Mouse (Mus musculus) embryonic facial prominence, embryonic 15.5 days (tissue): ENCODE measurements around the gene Mrpl9. TPM values are rescaled to one million over a fixed set of nuclear protein-coding genes. Genes with fewer than 3 reads are reported as not detected.

ENCODE experiments used
- ATAC-seq: fragments of 200-750 bp; cut with Nextera tagmentation; 2 replicates; pipeline ENCODE4 v1.8.0; 2017; ENCODE audit warnings: low read depth, moderate TSS enrichment; ENCODE audit not compliant: insufficient number of reproducible peaks, low FRiP score, low TSS enrichment
- H3K27ac ChIP-seq: fragments of 300-500 bp; sonication (generic); replicated peaks from 2 replicates; pipeline ENCODE4 v1.5.1; 2015; ENCODE audit warnings: mild to moderate bottlenecking, inconsistent platforms
- H3K27me3 ChIP-seq: fragments of 300-500 bp; sonication (generic); 2 replicates; pipeline ENCODE4 v1.6.1; 2015; ENCODE audit warnings: inconsistent platforms
- H3K36me3 ChIP-seq: fragments of 300-500 bp; sonication (generic); 2 replicates; pipeline ENCODE4 v1.6.1; 2015; ENCODE audit warnings: mild to moderate bottlenecking, inconsistent platforms
- H3K4me1 ChIP-seq: fragments of 300-500 bp; sonication (generic); 2 replicates; pipeline ENCODE4 v1.6.1; 2015; ENCODE audit warnings: inconsistent platforms
- H3K4me2 ChIP-seq: fragments of 300-500 bp; sonication (generic); replicated peaks from 2 replicates; pipeline ENCODE4 v1.6.1; 2015; ENCODE audit warnings: mild to moderate bottlenecking, inconsistent platforms
- H3K4me3 ChIP-seq: fragments of 300-500 bp; sonication (generic); replicated peaks from 2 replicates; pipeline ENCODE4 v1.5.1; 2015; ENCODE audit warnings: mild to moderate bottlenecking, inconsistent platforms
- H3K9ac ChIP-seq: fragments of 300-500 bp; sonication (generic); 2 replicates; pipeline ENCODE4 v1.6.1; 2015; ENCODE audit warnings: inconsistent platforms
- H3K9me3 ChIP-seq: fragments of 300-500 bp; sonication (generic); replicated peaks from 2 replicates; pipeline ENCODE4 v1.6.1; 2016; ENCODE audit warnings: inconsistent platforms
- WGBS: fragments of 180-500 bp; shearing (Covaris S2); methylation state at CpG from one replicate; pipeline ENCODE4 v1.1.7; 2015; 5-methylcytosine and 5-hydroxymethylcytosine counted together
- polyA plus RNA-seq: library from polyadenylated mRNA; unstranded; fragments of >200 nt; fragmentation: Nextera tagmentation; extraction: Ambion mirVana; gene quantifications from 2 replicates; pipeline ENCODE4 v1.2.1, GENCODE M21; 2015

The Mrpl9 gene
- polyA plus RNA-seq, 1 experiment from 2014 or later = 63.7 TPM

- WGBS = 8% methylated on average over 52 of the region's 52 CpGs
- no peaks in the 10 kb centered on the region for H3K9me3 ChIP-seq
- no peaks in the 10 kb centered on the region for H3K36me3 ChIP-seq
- H3K4me1 ChIP-seq = peaks cover 11% of the 10 kb centered on the region
- H3K9ac ChIP-seq = peak within 1 kb of the TSS; percentile 26; the same call in 1 of the 2 replicates
- no peaks in the 10 kb centered on the region; the same call in 1 of the 2 replicates for H3K27me3 ChIP-seq
- H3K4me3 ChIP-seq = peak within 1 kb of the TSS; percentile 47
- no peak within 1 kb of the TSS for H3K27ac ChIP-seq
- peak; percentile 99 for ATAC-seq
- H3K4me2 ChIP-seq = peak within 1 kb of the TSS; percentile 94
Measured at GRCm38 (mm10) chr3:94413031-94413679, 30.0 kb upstream of the Mrpl9 start, which contains the start of gene Tdrkh. Tdrkh (plus strand) TSS chr3:94413273.

GRCm38 (mm10) chr3:94430980-94431379, 12.1 kb upstream of the Mrpl9 start:
- Histone ChIP-seq H3K4me1 (no peaks in the 10 kb centered on the region), H3K9me3 (no peaks in the 10 kb centered on the region), H3K27me3 (no peaks in the 10 kb centered on the region), H3K4me2 (no peak overlapping the region), H3K36me3 (no peaks in the 10 kb centered on the region), H3K9ac (no peak overlapping the region), H3K4me3 (no peak overlapping the region), H3K27ac (no peak overlapping the region)
- WGBS = 63% methylated on average over 2 of the region's 2 CpGs
- ATAC-seq = no peak

- H3K4me3 ChIP-seq = no peak overlapping the region
- no peaks in the 10 kb centered on the region for H3K4me1 ChIP-seq
- no peaks in the 10 kb centered on the region for H3K9me3 ChIP-seq
- no peak overlapping the region for H3K9ac ChIP-seq
- H3K27ac ChIP-seq = no peak overlapping the region
- WGBS = 75% methylated on average over 2 of the region's 2 CpGs
- ATAC-seq = no peak
- no peaks in the 10 kb centered on the region for H3K36me3 ChIP-seq
- no peaks in the 10 kb centered on the region for H3K27me3 ChIP-seq
- H3K4me2 ChIP-seq = no peak overlapping the region
Measured at GRCm38 (mm10) chr3:94434305-94434704, 8.8 kb upstream of the Mrpl9 start.

DNA sequence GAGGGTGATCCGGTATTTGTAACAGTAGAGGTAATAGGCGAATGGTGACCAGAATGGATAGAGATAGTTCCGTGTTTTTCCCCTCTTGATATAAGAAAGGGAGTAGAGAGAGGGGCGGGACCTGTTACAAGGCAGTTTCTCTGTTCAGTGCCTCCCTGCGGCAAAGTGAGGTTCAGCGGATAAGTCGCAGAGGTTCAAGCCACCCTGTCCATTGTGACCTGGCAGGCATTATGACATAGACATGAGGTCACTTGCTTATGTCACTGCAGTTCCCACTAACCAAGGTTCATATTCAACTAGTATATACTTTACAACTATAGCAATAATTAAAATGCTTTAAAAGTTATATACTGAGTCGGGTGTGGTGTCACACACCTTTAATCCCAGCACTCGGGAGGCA, 6.7 kb upstream of the Mrpl9 start:
- 78% methylated on average over 9 of the region's 9 CpGs for WGBS
- no peaks in the 10 kb centered on the region for H3K9me3 ChIP-seq
- H3K9ac ChIP-seq = no peak overlapping the region
- no peaks in the 10 kb centered on the region for H3K36me3 ChIP-seq
- no peaks in the 10 kb centered on the region for H3K4me1 ChIP-seq
- H3K27ac ChIP-seq = no peak overlapping the region
- no peak overlapping the region for H3K4me2 ChIP-seq
- ATAC-seq = no peak
- no peak overlapping the region for H3K4me3 ChIP-seq
- no peaks in the 10 kb centered on the region for H3K27me3 ChIP-seq

DNA sequence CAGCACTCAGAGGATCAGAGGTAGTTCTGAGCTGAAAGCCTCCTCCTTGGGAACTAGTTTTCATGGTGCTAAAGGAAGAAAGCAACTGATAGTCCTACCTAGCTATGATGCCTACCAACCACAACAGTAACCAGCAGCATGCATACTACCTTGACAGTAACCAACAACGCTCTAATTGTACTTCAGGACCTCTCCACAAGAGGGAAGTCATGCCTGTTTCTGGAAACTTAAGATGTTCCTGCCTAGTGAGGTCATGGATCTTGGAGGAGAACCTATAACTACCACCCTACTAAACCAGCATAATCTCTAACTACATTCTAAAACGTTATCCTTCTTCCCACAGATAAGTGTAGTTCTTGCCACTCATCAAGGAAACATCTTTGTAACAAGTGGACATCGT, 1.9 kb upstream of the Mrpl9 start:
- H3K4me2 ChIP-seq = no peak overlapping the region
- ATAC-seq = no peak
- peaks cover 8% of the 10 kb centered on the region; the same call in 1 of the 2 replicates for H3K4me1 ChIP-seq

GRCm38 (mm10) chr3:94443597-94443964, 463 bp downstream of the Mrpl9 start, which contains the start of gene Oaz3:
Oaz3 (minus strand) TSS chr3:94443915.
- H3K9me3 ChIP-seq = no peaks in the 10 kb centered on the region
- H3K4me3 ChIP-seq = peak within 1 kb of the TSS; percentile 95
- ATAC-seq = no peak; the same call in 1 of the 2 replicates
- WGBS = 2% methylated on average over 24 of the region's 24 CpGs
- peak within 1 kb of the TSS; percentile 82 for H3K4me2 ChIP-seq
- H3K27ac ChIP-seq = peak within 1 kb of the TSS; percentile 63
- H3K36me3 ChIP-seq = peaks cover 38% of the 10 kb centered on the region
- H3K9ac ChIP-seq = peak within 1 kb of the TSS; percentile 93
- no peaks in the 10 kb centered on the region for H3K27me3 ChIP-seq
- H3K4me1 ChIP-seq = peaks cover 8% of the 10 kb centered on the region; the same call in 1 of the 2 replicates

More for the DNA sequence above, 1.9 kb upstream of the Mrpl9 start:
- peaks cover 16% of the 10 kb centered on the region for H3K36me3 ChIP-seq
- H3K27me3 ChIP-seq = no peaks in the 10 kb centered on the region
- WGBS = 37% methylated on average over 3 of the region's 3 CpGs
- H3K9me3 ChIP-seq = no peaks in the 10 kb centered on the region
- no peak overlapping the region for H3K4me3 ChIP-seq
- H3K9ac ChIP-seq = no peak overlapping the region
- no peak overlapping the region for H3K27ac ChIP-seq

GRCm38 (mm10) chr3:94449377-94449776, 6.3 kb downstream of the Mrpl9 start:
- no peak for ATAC-seq

DNA sequence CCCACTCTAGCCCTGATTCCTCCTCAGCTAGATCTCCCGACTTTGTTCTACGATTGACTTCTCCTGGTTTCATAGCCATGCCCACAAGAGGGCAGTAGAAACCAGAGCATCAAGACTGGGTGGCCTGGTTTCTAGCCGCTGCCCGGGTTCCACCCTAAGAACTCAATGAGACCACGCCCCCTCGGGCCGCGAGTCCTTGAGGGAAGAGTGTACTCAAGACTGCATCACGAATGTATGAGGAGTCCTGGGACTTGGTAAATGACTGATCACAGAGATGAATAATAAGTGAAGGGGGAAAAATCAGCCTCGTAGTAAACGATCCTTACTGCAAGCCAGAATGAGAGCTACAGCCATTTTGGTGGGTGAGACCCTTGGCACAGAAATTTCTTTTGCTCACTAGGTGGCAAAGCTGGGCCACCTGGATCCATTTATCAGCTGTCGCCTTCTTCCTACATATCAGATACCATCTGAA, 13.4 kb downstream of the Mrpl9 start:
- ATAC-seq = peak; percentile 85
- under 1% methylated on average over 12 of the region's 12 CpGs for WGBS
- peak overlapping the region; percentile 52 for H3K4me2 ChIP-seq
- no peaks in the 10 kb centered on the region for H3K36me3 ChIP-seq
- peaks cover 3% of the 10 kb centered on the region; the same call in 1 of the 2 replicates for H3K4me1 ChIP-seq
- H3K4me3 ChIP-seq = peak overlapping the region; percentile 40
- H3K9ac ChIP-seq = no peak overlapping the region
- no peaks in the 10 kb centered on the region for H3K27me3 ChIP-seq
- no peaks in the 10 kb centered on the region for H3K9me3 ChIP-seq
- no peak overlapping the region for H3K27ac ChIP-seq

More at GRCm38 (mm10) chr3:94449377-94449776, 6.3 kb downstream of the Mrpl9 start:
- Histone ChIP-seq H3K4me1 (peaks cover 4% of the 10 kb centered on the region; the same call in 1 of the 2 replicates), H3K27me3 (no peaks in the 10 kb centered on the region), H3K9ac (no peak overlapping the region), H3K36me3 (peaks cover 41% of the 10 kb centered on the region), H3K27ac (no peak overlapping the region), H3K4me3 (no peak overlapping the region), H3K9me3 (no peaks in the 10 kb centered on the region), H3K4me2 (no peak overlapping the region)
- WGBS = 83% methylated on average over 2 of the region's 2 CpGs

DNA sequence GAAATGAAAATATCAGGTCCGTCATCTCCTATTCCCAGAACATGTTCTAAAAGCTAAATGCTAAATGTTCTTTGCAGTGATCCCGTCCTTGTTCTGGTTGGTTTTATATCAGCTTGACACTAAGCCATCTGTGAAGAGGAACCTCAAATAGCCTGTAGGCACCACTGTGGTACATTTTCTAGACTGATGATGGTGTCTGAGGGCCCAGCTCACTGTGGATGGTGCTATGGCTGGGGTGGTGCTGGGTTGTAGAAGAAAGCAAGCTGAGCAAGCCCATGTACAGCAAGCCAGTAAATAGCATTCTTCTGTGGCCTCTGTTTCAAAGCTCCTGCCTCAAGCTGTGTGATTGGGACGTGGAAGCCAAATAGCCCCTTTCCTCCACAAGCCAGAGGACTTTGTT, 13.9 kb downstream of the Mrpl9 start:
- no peaks in the 10 kb centered on the region for H3K36me3 ChIP-seq
- 52% methylated on average over 3 of the region's 3 CpGs for WGBS
- H3K27ac ChIP-seq = no peak overlapping the region
- H3K4me3 ChIP-seq = peak overlapping the region; percentile 40; the same call in 1 of the 2 replicates
- H3K9me3 ChIP-seq = no peaks in the 10 kb centered on the region
- H3K27me3 ChIP-seq = no peaks in the 10 kb centered on the region
- H3K9ac ChIP-seq = no peak overlapping the region
- H3K4me2 ChIP-seq = peak overlapping the region; percentile 52; the same call in 1 of the 2 replicates
- ATAC-seq = no peak
- peaks cover 3% of the 10 kb centered on the region; the same call in 1 of the 2 replicates for H3K4me1 ChIP-seq

GRCm38 (mm10) chr3:94459834-94460233, 16.7 kb downstream of the Mrpl9 start:
- Histone ChIP-seq H3K27me3 (no peaks in the 10 kb centered on the region), H3K27ac (no peak overlapping the region), H3K4me2 (no peak overlapping the region), H3K36me3 (no peaks in the 10 kb centered on the region), H3K9me3 (no peaks in the 10 kb centered on the region), H3K4me3 (no peak overlapping the region), H3K9ac (no peak overlapping the region), H3K4me1 (peaks cover 3% of the 10 kb centered on the region; the same call in 1 of the 2 replicates)
- no peak for ATAC-seq
- 76% methylated on average over 2 of the region's 2 CpGs for WGBS

DNA sequence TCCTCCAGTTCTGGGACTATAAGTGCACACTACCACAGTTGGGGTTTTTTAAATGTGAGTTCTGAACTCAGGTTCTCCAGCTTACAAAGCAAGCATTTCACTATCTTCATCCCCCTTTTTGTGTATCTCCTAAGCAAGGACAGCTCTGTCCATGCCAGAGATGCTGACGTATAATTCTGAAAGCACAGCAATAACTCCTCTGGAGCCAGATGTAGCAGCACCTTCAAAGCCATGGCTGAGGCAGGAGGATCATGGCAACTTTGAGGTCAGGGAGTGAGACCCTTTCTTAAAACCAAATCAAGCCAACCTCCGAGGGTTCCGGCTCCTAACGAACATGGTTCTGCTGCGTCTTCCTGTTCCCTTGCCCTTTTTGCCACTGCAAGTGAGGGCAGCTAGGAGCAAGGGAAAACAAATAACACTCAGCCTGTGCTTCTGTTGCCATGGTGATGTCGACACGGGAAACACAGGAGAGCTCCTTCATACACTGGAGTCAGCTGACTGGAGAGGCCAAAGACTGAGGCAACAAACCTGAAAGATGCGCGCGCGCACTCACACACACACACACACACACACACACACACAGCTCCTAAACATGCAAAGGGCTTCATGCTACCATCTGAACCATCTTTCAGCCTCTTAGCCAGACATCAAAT, 20.9 kb downstream of the Mrpl9 start:
- ATAC-seq = no peak
- no peaks in the 10 kb centered on the region for H3K9me3 ChIP-seq
- WGBS = 63% methylated on average over 11 of the region's 11 CpGs
- H3K4me2 ChIP-seq = no peak overlapping the region
- H3K27ac ChIP-seq = no peak overlapping the region
- H3K4me1 ChIP-seq = no peaks in the 10 kb centered on the region
- no peaks in the 10 kb centered on the region for H3K27me3 ChIP-seq
- H3K36me3 ChIP-seq = no peaks in the 10 kb centered on the region
- no peak overlapping the region for H3K4me3 ChIP-seq
- no peak overlapping the region for H3K9ac ChIP-seq
